Mouse (Mus musculus) erythroblast, embryonic 14.5 days (primary cell): ENCODE measurements around the gene Dock3.

Experiments
- GATA1 ChIP-seq: IDR thresholded peaks from 2 replicates; pipeline ENCODE4 v1.6.1; 2012; ENCODE audit warnings: low read length, inconsistent platforms, mixed read lengths
- TAL1 ChIP-seq: IDR thresholded peaks from 3 replicates; pipeline ENCODE4 v1.6.1; 2012; ENCODE audit warnings: low read length, inconsistent platforms, mixed read lengths

- TF ChIP-seq TAL1 (no peak), GATA1 (no peak)
Observed at GRCm38 (mm10) chr9:106903099-106903790, 328.5 kb downstream of the Dock3 start.
